Mouse (Mus musculus): ENCODE measurements around the gene Gna11. TPM values are rescaled to one million over a fixed set of nuclear protein-coding genes. Genes with fewer than 3 reads are reported as not detected.

Gene Gna11
- total and polyA plus RNA-seq, 3 experiments: 46.6 to 68.0 (median 53.5) TPM

- WGBS: 74% methylated on average over 6 of the region's 6 CpGs
- intact Hi-C loops (cut with DNase I): no loop called here
- H3K27me3 ChIP-seq (ENCODE audit: control insufficient read depth, insufficient read depth, low read length): no peaks in the 10 kb centered on the region
- no peak for DNase-seq
- no peak overlapping the region for H3K9ac ChIP-seq (ENCODE audit: low read depth, low read length)
- no peak for TF ChIP-seq EP300 (IDR thresholded peaks at IDR 0.05; ENCODE audit: insufficient read depth, low read depth, low read length)
- no peak for TF ChIP-seq POLR2A (IDR thresholded peaks at IDR 0.05; ENCODE audit: insufficient read depth, low read depth, low read length)
- no peak for TF ChIP-seq CTCF (IDR thresholded peaks at IDR 0.05)
- H3K79me2 ChIP-seq (replicated peaks; ENCODE audit: control insufficient read depth, insufficient read depth, low read length): no peaks in the 10 kb centered on the region
- H3K4me3 ChIP-seq: no peak overlapping the region
- H3K36me3 ChIP-seq (ENCODE audit: control insufficient read depth, insufficient read depth, low read length): no peaks in the 10 kb centered on the region
- H3K4me1 ChIP-seq (ENCODE audit: control insufficient read depth, insufficient read depth, low read length): no peaks in the 10 kb centered on the region
- no peak overlapping the region for H3K27ac ChIP-seq
These were observed 38.4 kb upstream of the Gna11 start for GRCm38 (mm10) chr10:81583347-81583746.

GRCm38 (mm10) chr10:81580441-81581070 lies 35.6 kb upstream of the Gna11 start:
- Histone ChIP-seq H3K27me3 (ENCODE audit: control insufficient read depth, insufficient read depth, low read length) (no peaks in the 10 kb centered on the region), H3K27ac (no peak overlapping the region), H3K79me2 (replicated peaks; ENCODE audit: control insufficient read depth, insufficient read depth, low read length) (no peaks in the 10 kb centered on the region), H3K9ac (ENCODE audit: low read depth, low read length) (peak overlapping the region; percentile 5; the same call in 1 of the 2 replicates), H3K4me3 (no peak overlapping the region), H3K4me1 (ENCODE audit: control insufficient read depth, insufficient read depth, low read length) (no peaks in the 10 kb centered on the region), H3K36me3 (ENCODE audit: control insufficient read depth, insufficient read depth, low read length) (no peaks in the 10 kb centered on the region)
- intact Hi-C loops (cut with DNase I): no loop called here
- DNase-seq: no peak
- TF ChIP-seq CTCF (IDR thresholded peaks at IDR 0.05) (0 out of 2 replicates have a peak, but pooled peaks have one; percentile 16), POLR2A (IDR thresholded peaks at IDR 0.05; ENCODE audit: insufficient read depth, low read depth, low read length) (no peak)
- 53% methylated on average over 25 of the region's 25 CpGs for WGBS

GRCm38 (mm10) chr10:81579967-81580366 lies 35.0 kb upstream of the Gna11 start:
- DNase-seq: no peak
- Histone ChIP-seq H3K36me3 (ENCODE audit: control insufficient read depth, insufficient read depth, low read length) (no peaks in the 10 kb centered on the region), H3K4me1 (ENCODE audit: control insufficient read depth, insufficient read depth, low read length) (no peaks in the 10 kb centered on the region), H3K79me2 (replicated peaks; ENCODE audit: control insufficient read depth, insufficient read depth, low read length) (no peaks in the 10 kb centered on the region), H3K9ac (ENCODE audit: low read depth, low read length) (no peak overlapping the region), H3K27ac (no peak overlapping the region), H3K27me3 (ENCODE audit: control insufficient read depth, insufficient read depth, low read length) (no peaks in the 10 kb centered on the region), H3K4me3 (no peak overlapping the region)
- 64% methylated on average over 4 of the region's 4 CpGs for WGBS
- intact Hi-C loops (cut with DNase I): no loop called here
- TF ChIP-seq EP300 (IDR thresholded peaks at IDR 0.05; ENCODE audit: insufficient read depth, low read depth, low read length) (no peak), CTCF (IDR thresholded peaks at IDR 0.05) (no peak), POLR2A (IDR thresholded peaks at IDR 0.05; ENCODE audit: insufficient read depth, low read depth, low read length) (no peak)

- intact Hi-C loops (cut with DNase I): loop anchor here (2.0 kb wide), 1 partner anchor 23 kb away; no protein-coding TSS in a partner anchor
- no peak for DNase-seq
- peak overlapping the region; percentile 79 for H3K27ac ChIP-seq
These were observed 30.7 kb upstream of the Gna11 start for GRCm38 (mm10) chr10:81575695-81576094.

GRCm38 (mm10) chr10:81575208-81575631 lies 30.2 kb upstream of the Gna11 start:
- Histone ChIP-seq H3K27ac (peak overlapping the region; percentile 79), H3K27me3 (ENCODE audit: control insufficient read depth, insufficient read depth, low read length) (no peaks in the 10 kb centered on the region), H3K4me3 (peak overlapping the region; percentile 88), H3K79me2 (replicated peaks; ENCODE audit: control insufficient read depth, insufficient read depth, low read length) (no peaks in the 10 kb centered on the region), H3K36me3 (ENCODE audit: control insufficient read depth, insufficient read depth, low read length) (no peaks in the 10 kb centered on the region), H3K9ac (ENCODE audit: low read depth, low read length) (peak overlapping the region; percentile 92), H3K4me1 (ENCODE audit: control insufficient read depth, insufficient read depth, low read length) (peaks cover 4% of the 10 kb centered on the region; the same call in 1 of the 2 replicates)
- TF ChIP-seq EP300 (IDR thresholded peaks at IDR 0.05; ENCODE audit: insufficient read depth, low read depth, low read length) (no peak), POLR2A (IDR thresholded peaks at IDR 0.05; ENCODE audit: insufficient read depth, low read depth, low read length) (0 out of 2 replicates have a peak, but pooled peaks have one; percentile 15), CTCF (IDR thresholded peaks at IDR 0.05) (0 out of 2 replicates have a peak, but pooled peaks have one; percentile 5)
- intact Hi-C loops (cut with DNase I): loop anchor here (2.0 kb wide), 1 partner anchor 24 kb away; no protein-coding TSS in a partner anchor
- under 1% methylated on average over 30 of the region's 30 CpGs for WGBS
- peak; percentile 80 to 81 for DNase-seq

More at GRCm38 (mm10) chr10:81575695-81576094, 30.7 kb upstream of the Gna11 start:
- Histone ChIP-seq H3K4me3 (peak overlapping the region; percentile 88), H3K36me3 (ENCODE audit: control insufficient read depth, insufficient read depth, low read length) (no peaks in the 10 kb centered on the region), H3K9ac (ENCODE audit: low read depth, low read length) (peak overlapping the region; percentile 92), H3K79me2 (replicated peaks; ENCODE audit: control insufficient read depth, insufficient read depth, low read length) (no peaks in the 10 kb centered on the region), H3K27me3 (ENCODE audit: control insufficient read depth, insufficient read depth, low read length) (no peaks in the 10 kb centered on the region), H3K4me1 (ENCODE audit: control insufficient read depth, insufficient read depth, low read length) (peaks cover 4% of the 10 kb centered on the region; the same call in 1 of the 2 replicates)
- 6% methylated on average over 6 of the region's 6 CpGs for WGBS
- TF ChIP-seq POLR2A (IDR thresholded peaks at IDR 0.05; ENCODE audit: insufficient read depth, low read depth, low read length): no peak
- TF ChIP-seq EP300 (IDR thresholded peaks at IDR 0.05; ENCODE audit: insufficient read depth, low read depth, low read length): no peak

All from heart, adult 2 months (tissue).